Mouse (Mus musculus): ENCODE measurements around the gene Azin2. TPM values are rescaled to one million over a fixed set of nuclear protein-coding genes. Genes with fewer than 3 reads are reported as not detected.

Azin2 gene
- under 1 TPM in 1 of 3 experiments, not detected in 2; 0.19 TPM for polyA plus RNA-seq (2017; shearing (Covaris generic))

DNA sequence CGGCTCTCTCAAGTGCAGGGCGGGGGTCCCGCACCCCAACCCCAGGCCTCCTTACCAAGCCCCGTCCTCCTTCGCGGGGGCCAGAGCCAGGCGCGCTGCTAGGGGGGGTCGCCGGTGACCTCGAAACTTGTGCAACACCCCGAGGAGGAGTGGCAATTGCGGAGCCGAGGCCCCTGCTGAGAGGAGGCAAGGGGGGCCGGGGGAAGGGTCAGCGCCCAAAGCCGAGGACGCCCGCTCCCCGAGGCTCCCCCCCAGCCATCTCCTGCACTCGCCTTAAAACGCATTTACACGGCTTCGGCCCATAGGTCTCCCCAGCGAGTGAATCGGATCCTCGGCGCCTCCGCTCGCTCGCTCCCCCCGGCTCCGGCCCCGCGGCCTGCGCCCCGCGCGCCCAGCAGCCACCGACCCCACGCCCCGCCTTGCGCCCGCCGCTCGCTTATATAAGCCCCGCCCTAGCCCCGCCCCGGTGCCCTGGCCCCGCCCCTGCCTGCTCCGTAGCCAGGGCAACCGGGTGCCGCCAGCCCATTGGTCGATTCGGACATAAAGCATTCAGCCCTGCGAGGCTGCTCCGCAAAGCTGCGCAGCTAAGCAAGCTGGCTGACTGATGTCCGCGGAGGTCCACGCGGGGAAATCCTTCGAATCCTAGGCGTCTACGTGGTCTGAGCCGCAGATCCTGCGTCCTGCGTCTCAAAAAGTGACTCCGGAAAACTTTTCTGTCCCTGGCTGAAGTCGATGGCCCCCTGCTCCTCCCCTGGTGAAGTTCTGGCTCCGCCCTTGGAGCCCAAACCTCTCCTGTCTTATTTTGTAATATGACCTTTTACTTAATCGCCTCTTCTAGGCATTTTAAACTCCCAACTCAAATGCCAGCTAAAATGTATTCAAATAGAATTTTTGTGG is at the start of gene Azin2:
Azin2 (minus strand) TSS at position 414 of the 897 bp plus-strand sequence.
- peak; percentile 94 for ATAC-seq

DNA sequence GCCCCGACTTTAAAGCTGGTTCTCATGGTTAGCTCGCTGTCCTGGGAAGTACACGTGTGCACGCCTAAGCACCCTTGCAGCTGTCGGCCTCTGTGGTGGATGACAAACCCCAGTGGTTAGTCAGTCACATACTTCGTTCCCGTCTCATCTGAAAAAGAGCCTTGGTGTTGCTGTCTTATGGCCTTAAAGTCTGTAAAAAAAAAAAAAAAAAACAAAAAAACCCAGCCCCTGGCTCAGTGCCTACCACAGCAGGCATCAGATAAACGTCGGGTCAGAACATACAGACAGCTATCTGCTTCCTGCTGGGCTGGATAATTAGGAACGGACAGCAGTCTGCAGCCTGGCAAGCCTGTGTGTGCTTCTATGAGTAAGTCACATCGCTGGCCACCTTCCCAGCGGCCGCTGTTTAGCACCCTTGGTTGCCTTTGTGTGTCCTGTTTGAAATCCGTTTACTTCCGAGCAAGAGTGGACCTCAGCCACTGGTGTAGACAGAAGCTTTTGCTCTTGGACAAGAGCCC is 49.4 kb upstream of the Azin2 start:
- no peak for ATAC-seq

DNA sequence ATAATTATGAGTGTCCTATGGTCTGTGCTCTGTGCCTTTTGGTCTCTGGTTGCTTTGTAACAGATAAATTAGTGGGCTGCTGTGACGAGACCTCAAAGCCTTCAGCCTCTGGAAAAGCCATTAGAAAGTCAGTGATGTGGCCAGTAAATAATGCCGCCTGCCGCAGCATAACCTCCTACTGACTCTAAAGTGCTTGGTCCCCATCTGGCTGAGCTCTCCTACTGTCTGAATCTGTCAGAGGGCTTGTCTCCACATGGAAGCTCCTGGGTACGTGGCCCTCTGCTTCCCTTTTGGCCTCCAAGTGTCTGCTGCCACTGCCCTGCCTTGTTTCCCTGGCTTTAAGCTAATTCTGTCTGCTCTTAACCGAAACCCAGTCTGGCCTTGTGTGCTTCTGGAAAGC is 47.3 kb upstream of the Azin2 start:
- ATAC-seq: no peak

DNA sequence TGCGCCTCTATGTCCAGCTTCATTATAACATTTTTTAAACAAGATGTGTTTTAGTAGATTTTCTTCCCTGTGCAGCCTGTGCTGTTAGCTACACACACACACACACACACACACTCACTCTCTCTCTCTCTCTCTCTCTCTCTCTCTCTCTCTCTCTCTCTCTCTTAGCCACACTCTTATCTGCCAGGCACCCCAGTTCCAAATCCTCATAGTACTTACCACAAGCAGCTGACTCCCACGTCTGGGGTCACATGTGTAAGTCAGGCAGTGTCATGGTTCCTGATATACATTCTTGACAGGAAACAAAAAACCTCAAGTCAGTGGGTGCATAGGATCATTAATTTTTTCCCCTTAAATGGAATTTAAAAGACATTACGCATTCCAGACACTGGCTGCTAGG is 46.4 kb upstream of the Azin2 start:
- ATAC-seq: peak; percentile 88

DNA sequence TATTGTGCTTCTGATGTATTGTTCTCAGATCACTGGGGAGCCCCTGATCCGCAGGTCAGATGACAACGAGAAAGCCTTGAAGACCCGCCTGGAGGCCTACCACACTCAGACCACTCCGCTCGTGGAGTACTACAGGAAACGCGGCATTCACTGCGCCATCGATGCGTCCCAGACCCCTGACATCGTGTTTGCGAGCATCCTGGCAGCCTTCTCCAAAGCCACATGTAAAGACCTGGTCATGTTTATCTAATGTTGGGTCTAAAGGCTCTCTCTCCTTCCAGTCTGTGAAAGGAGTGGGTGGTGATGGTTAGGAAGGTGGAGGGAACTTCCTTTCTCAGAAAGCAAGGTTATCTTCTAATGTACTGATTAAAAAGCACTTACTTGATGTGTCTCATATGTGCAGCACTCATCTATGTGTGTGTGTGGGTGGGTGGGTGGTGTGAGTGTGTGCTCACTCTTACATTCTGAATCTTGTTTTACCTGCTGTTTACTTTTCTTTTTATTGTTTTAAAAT is 45.8 kb upstream of the Azin2 start:
- peak; percentile 54 for ATAC-seq

DNA sequence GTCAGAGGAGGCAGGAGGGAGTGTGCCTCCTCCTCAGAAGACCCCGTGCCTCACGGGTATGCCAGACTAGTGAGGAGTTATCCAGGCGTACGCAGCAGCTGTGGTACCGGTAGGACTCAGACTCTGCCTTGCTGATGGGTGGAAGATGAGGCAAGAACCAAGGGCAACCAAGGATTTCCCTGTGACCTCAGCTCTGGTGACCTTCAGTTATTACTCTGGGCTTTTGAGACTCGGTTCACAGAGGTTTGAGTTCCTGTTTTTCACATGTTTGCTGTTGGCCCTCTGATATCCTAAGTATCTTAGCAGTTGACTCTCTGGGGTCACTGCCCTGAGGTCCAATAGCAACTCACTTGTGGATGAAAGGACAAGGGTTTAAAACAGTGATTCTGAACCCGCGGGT is 41.5 kb upstream of the Azin2 start:
- ATAC-seq: no peak

DNA sequence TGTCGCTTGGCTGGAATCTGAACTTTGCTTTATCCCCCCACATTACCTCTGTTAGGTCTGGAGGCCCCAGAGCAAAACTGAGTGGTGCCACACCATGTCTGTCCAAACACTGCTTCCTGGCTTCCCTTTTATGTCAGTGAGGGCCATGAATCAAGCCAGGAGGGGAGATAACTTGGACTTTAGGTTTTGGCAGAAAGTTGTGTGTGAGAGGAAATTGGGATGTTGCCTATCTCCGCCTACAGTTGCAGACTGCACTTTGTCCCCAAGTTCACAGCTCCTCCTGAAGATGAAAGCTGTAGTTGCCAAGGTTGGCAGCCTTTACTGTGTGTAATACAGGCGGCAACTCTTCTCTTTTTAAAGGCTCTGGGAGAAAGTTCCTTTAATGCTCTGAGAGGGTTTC is 38.5 kb upstream of the Azin2 start:
- no peak for ATAC-seq

DNA sequence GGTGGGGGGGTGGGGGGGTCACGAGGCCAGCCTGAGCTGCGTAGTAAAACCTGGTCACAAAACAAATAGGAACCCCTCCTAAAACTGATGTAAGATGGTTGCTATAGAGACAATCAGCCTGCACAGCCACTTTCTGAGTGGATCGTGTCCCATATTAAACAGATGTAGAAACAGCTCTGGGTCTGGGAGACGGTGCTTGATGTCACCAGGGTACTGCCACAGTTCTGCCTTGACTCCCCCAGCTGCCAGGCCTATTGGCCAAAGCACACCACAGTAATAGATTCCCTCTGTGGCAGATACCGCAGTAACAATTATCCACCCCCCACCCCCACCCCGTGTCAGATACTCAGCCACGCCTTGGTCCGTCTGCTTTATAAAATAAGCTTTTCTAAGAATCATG is 36.2 kb upstream of the Azin2 start:
- no peak for ATAC-seq

DNA sequence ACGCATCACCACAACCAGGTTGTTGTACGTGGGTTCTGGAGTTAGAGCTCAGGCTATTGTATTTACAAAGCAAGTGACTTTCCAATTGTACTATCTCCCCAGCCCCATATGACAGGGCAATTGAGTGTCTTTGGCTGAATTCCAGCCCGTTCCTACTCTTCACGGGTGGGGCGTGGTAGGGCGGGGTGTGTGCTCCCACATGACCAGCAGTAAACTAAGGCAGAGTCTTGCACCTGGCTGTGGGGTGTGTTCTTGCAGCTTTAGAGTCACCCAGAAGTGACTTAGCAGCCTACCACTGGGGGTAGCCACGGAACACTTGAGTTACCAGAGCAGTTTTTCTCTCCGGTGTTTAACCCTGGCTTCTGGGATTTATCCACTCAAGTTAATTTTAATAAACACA is 35.0 kb upstream of the Azin2 start:
- no peak for ATAC-seq

DNA sequence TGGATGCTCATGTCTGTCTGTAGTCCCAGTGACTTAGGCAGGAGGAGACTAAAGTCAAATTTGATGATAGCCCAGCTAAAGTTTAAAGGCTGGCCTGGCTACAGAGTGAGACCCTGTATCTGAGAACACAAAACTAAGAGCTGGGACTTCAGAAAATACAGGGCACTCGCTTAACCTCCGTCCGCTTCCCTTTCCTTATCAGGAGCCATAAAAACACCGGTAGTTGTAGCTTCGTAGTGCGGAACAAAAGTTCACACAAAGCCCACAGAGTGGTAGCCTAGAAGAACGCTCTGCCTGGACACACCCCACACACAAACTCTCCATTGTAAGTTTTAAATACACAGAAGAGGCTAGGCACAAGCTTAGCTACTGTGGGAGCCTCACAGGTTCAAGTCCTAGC is 33.0 kb upstream of the Azin2 start:
- ATAC-seq: no peak

DNA sequence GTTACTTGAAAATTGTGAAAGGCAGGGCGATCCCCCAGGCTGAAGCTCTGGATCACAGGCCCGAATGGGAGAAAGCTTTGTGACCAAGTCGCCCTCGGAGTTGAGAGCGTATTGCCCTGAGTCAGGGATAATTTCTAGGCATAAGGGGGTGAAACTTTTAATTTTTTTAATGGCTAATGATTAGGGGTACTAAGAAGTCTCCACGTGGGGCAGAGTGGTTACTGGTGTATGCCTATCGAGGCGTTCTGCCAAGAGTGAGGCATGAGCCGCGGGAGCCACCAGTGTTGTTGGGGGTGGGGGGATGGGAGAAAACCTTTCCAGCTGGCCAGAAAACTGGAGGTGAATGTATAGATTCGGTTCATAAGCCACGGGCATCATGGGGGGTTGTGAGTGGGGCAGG is 31.4 kb upstream of the Azin2 start:
- ATAC-seq: no peak

DNA sequence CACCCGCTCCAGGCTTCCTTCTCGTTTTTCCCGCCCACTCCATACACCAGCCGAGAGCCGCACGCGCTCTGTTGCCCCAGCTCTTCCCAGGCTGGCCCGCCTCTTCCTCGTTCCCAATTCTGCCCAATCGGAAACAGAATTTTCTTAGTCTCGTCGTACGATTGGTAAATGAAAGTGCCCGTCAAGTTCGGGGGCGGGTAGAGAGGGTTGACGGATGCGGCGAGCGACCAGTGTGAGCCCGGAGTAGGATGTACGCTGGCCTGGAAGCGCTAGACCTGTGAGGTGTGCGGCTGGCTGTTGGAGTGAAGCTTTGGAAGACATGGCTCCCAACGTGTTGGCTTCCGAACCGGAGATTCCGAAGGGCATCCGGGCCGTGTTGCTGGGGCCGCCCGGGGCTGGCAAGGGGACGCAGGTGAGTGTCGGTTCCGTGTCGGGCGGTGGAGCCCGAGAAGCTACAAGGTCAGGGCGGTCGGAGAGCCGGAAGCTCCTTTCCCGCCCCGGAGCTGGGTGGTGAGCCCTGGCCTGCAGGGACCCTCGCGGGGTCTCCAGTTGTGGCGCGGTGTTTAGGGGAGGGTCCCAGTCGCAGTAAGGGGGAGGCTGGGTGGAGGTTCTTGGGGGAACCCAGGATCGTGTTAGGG is 30.9 kb upstream of the Azin2 start:
- peak; percentile 99 for ATAC-seq

DNA sequence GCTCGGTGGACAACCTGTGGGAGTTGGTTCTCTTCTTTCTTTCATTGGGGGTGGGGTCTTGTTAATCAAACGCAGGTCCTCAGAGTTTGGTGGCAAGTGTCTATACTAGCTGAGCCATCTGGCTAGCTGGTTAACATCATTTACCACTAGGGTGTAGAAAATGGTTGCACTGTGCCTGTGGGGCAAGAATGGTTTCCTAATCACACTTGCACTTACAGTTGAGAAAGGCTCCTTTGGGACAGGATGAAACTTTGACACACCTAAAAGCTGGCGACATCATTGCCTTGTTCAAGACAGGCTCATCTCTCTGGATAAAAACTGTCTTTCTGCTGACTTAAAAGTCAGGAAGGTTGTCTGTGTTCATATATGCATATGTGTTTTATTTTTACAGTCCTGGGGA is 29.9 kb upstream of the Azin2 start:
- ATAC-seq: no peak

DNA sequence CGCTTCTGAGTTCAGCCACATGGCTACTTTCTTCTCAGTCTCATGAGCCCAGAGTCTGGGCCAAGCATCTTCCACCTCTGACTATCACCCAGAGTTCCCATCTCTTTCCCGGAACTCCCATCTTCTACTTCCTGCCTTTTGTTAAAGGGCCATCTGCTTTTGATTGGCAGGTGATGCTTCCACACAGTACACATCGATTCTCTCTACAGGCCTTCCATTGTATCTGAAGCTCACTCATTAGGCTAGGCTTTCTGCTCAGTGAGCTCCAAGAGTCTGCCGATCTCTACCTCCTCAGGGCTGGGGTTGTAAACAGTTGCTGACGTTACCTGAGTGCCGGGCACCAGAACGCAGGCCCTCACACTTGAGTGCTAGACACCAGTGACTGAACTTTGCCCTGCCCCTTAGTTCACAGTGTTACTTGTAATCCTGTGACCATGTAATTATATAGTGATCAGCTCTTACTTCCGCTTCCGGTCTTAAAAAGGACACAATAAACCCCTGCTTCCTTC is 29.3 kb upstream of the Azin2 start, which contains the start of gene Ak2:
Ak2 (plus strand) TSS at position 459 of the 509 bp plus-strand sequence.
- no peak for ATAC-seq

DNA sequence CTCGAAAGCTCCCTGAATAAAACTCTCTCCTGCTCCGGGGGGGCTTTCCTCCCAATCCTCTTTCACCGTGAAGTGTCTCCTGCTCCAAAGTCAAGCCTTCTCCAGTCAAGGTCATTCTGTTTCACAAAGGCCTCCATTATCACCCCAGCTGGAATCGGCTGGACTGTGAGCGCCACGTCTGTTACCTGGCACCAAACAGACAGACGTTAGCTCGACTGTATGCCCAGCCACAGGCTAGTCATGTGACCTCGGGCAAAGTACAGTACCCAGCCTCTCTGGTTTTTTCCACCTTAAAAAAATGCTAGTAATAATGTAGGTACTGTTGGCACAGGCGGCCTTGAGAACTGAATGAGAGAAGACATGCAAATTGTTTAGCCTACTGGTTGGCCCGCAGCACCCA is 27.4 kb upstream of the Azin2 start:
- no peak for ATAC-seq

DNA sequence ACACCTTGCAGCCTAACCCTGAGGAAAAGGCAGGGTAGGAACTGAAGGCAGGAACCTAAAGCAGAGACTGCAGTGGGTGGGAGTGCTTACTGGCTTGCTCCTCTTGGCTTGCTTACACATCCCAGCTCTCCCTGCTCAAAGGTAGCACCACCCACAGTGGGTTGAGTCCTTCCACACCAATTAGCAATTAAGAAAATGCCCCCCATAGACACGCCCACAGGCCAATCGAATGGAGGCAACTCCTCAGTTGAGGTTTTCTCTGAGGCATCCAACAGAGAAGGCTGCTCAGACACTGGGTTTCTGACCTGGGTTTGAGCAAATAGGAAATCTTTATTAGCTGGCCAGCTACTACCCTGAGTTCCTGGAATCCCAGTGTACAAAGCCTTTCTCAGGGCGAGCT is 26.7 kb upstream of the Azin2 start:
- no peak for ATAC-seq

DNA sequence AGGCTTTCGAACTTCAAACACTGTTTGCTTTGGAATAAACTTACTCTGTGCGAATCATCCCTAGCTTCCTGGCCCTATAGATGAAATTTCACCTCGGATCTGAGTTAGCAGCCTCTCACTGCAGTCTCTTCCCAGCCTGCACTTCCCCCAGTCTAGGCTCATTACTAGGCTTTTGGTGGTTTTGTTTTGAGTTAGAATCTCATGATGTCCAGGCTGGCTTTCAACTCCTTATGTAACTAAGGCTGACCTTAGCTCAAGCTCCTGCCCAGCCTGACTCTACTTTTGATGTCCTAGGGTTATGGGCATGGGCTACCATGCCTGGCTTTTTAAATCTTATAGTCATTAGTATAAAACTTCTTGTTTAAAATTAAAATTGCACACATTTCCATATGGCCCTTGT is 22.4 kb upstream of the Azin2 start:
- no peak for ATAC-seq

DNA sequence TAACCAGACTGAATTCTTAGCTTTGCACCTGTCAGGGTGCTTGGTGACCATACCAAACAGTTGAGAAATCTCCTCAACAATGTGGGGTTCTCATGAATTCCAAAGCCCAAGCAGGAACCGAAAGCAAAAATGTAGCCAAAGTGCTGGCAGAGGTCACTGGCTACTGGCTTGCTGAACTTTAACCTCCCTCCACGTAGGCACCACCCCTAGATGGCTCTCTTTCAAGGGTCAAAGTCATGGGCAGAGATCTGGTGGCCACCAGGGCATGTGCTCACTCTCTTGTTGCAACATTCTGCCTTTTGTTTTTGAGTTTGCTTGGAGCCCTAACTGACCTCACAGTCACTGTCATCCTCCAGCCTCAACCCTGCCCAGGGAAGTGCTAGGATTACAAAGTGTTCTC is 21.4 kb upstream of the Azin2 start:
- no peak for ATAC-seq

DNA sequence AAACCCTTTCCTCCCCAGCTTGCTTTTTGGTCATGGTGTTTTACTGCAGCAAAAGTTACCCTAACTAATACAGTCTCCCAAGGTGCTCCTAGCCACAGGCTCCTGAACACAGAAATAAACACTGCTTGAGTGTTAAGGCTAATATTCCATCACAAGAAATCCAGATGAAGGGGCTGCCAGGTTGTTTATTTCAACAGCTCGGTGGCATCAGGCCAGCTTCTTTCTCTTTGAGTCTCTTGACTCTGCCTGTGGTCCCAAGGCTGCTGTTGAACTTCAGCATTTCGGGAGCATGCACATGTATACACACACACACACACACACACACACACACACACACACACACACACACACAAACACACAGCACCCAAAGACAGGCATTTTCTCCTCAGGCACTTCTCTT is 20.9 kb upstream of the Azin2 start:
- ATAC-seq: no peak

DNA sequence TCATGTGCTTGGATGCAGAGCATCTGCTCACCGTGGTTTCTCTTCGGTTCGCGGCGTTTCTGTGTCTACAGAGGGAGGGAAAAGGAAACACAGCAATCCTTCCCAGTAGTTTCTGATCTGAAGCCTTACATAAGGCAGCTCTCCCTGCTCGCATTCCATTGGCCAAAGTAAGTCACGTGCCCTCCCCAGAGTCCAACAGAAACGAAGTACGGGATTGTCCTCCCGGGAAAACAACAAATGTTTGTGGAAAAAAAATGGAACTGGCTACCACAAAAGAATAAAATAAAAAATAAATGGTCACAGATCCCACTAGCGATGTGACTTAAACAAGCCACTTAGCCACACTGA is 19.6 kb upstream of the Azin2 start:
- ATAC-seq: no peak

DNA sequence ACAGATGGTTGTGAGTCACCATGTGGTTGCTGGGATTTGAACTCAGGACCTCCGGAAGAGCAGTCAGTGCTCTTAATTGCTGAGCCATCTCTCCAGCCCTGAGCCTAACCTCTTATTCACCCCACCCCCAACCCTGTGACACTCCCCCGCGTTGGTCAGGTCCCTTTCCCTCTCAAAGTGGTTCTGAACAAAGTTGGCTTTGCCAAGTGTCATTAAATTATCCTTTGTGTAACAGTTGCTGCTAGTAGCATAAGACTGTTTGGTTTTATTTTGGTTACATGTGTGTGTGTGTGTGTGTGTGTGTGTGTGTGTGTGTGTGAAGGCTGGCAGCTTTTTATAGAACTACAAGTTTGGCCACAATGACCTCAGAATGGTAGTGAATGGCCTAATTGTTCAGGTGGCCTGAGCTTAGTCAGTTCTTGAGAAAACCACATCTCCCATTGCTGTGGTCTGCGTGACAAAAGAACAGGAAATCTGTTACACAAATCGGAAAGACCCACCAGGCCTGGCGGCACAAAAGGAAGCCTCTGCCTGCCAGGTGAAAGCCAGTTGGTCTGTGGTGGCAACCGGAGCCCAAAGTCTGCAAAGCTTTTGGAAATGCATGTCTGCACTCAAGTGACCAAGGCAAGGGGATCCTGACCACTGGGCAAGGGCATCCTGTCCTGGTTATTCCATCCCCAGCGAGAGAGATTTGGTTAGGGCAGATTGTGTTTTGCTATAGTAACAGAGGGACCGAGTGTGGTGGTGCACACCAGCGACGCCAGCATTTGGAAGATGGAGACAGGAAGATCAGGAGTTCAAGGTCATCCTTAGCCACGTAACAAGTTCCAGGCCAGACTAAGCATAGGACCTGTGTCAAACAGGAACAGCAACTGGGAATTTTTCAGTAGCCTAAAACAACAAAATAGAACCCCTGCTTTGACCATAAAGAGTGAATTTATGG is 18.9 kb upstream of the Azin2 start:
- ATAC-seq: peak; percentile 88

DNA sequence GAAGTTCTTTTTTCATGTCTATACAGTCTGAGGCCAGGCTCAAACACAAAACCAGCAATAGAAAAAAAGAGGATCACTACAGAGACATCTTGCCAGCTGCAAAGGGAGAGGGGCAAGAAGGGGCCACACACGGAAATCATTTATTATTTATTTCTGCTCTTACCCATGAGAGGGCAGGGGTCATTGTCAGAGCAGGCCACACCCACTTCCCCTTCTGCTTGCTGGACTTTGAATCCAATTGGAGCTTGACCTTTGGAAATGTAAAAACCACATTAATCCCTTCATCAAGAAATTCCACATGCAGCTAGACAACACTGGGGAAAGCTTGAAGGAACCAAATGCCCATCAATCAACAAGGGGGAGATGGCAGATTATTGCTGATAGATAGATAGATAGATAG is 16.4 kb upstream of the Azin2 start:
- ATAC-seq: no peak
